Mouse (Mus musculus) hematopoietic multipotent progenitor cell, adult 10-12 weeks (in vitro differentiated cells): ENCODE data around the gene Treml4. TPM values are rescaled to one million over a fixed set of nuclear protein-coding genes. Genes with fewer than 3 reads are reported as not detected.

Source experiments
- polyA plus RNA-seq: library from polyadenylated mRNA; stranded (reverse); fragments of >175 nt; gene quantifications from 2 replicates; pipeline ENCODE4 v1.2.3, GENCODE M21; 2012; ENCODE audit warnings: low replicate concordance

The Treml4 gene
- polyA plus RNA-seq, result 14.8 and 17.4 TPM in 2 replicates

GRCm38 (mm10) chr17:48263741-48264362 lies at the start of gene Treml4:
TSS of gene Treml4 (plus strand) at chr17:48264295.

GRCm38 (mm10) chr17:48232518-48232917 lies 31.6 kb upstream of the Treml4 start, which contains the start of gene Trem1:
TSS of gene Trem1 (plus strand) at chr17:48232768.

GRCm38 (mm10) chr17:48247221-48247928 lies 16.7 kb upstream of the Treml4 start, which contains the start of gene Trem3:
TSS of gene Trem3 (plus strand) at chr17:48247777.

GRCm38 (mm10) chr17:48299203-48299602 lies 35.1 kb downstream of the Treml4 start, which contains the start of gene Treml2:
TSS of gene Treml2 (plus strand) at chr17:48299498.

GRCm38 (mm10) chr17:48315905-48316579 lies 51.9 kb downstream of the Treml4 start, which contains the start of gene B430306N03Rik:
TSS of gene B430306N03Rik (plus strand) at chr17:48316141.

Other genes starting within 250 kb of the Treml4 start
- gene 1700122O11Rik, start 226.0 kb upstream of the Treml4 start, polyA plus RNA-seq, result not detected in 2 replicates
- not detected in 2 replicates for gene 1700067P10Rik, start 175.0 kb upstream of the Treml4 start, polyA plus RNA-seq
- gene 9830107B12Rik, start 118.0 kb upstream of the Treml4 start, polyA plus RNA-seq, result 0.03 and 0.31 TPM in 2 replicates
- gene A530064D06Rik, start 97.0 kb upstream of the Treml4 start, polyA plus RNA-seq, result 0.54 and 0.85 TPM in 2 replicates
- 0.43 and 1.0 TPM in 2 replicates for gene Trem1, start 31.5 kb upstream of the Treml4 start, polyA plus RNA-seq
- gene Trem3, start 16.5 kb upstream of the Treml4 start, polyA plus RNA-seq, result 0.75 and 1.8 TPM in 2 replicates
- 16.1 and 25.4 TPM in 2 replicates for gene Treml2, start 35.2 kb downstream of the Treml4 start, polyA plus RNA-seq
- gene B430306N03Rik, start 51.8 kb downstream of the Treml4 start, polyA plus RNA-seq, result 4.7 and 8.4 TPM in 2 replicates
- 1.2 and 3.8 TPM in 2 replicates for gene Trem2, start 82.1 kb downstream of the Treml4 start, polyA plus RNA-seq
- 1.1 and 1.6 TPM in 2 replicates for gene Treml1, start 95.6 kb downstream of the Treml4 start, polyA plus RNA-seq
- gene Nfya, start 145.6 kb downstream of the Treml4 start, polyA plus RNA-seq, result 28.7 and 34.9 TPM in 2 replicates
- gene Oard1, start 145.7 kb downstream of the Treml4 start, polyA plus RNA-seq, result 1.1 and 6.0 TPM in 2 replicates
- 0.60 TPM in 1 of 2 replicates, not detected in the other for gene Apobec2, start 168.6 kb downstream of the Treml4 start, polyA plus RNA-seq
- 22.7 TPM in 1 of 2 replicates, not detected in the other for gene Tspo2, start 187.2 kb downstream of the Treml4 start, polyA plus RNA-seq
- gene Unc5cl, start 190.6 kb downstream of the Treml4 start, polyA plus RNA-seq, result 3.0 and 6.0 TPM in 2 replicates